Mouse (Mus musculus) WW6 (cell line): Measurements from ENCODE around the gene Tbcd.

ENCODE experiments used
- DNase-seq: peaks from one replicate; pipeline ENCODE4 v3.0.0-alpha.2; 2013; ENCODE audit warnings: low read depth, low spot score

Tbcd gene

GRCm38 (mm10) chr11:121475699-121476415 lies 24.1 kb downstream of the Tbcd start:
- peak; percentile 39 for DNase-seq

GRCm38 (mm10) chr11:121479476-121480203 lies 27.9 kb downstream of the Tbcd start:
- no peak for DNase-seq

GRCm38 (mm10) chr11:121481129-121481528 lies 29.4 kb downstream of the Tbcd start:
- DNase-seq, result no peak

- DNase-seq, result no peak
Observed at GRCm38 (mm10) chr11:121485882-121486281, 34.1 kb downstream of the Tbcd start.

- DNase-seq, result no peak
Observed at GRCm38 (mm10) chr11:121490651-121491050, 38.9 kb downstream of the Tbcd start.

- DNase-seq, result no peak
Observed at GRCm38 (mm10) chr11:121500595-121500994, 48.8 kb downstream of the Tbcd start.

- no peak for DNase-seq
Observed at GRCm38 (mm10) chr11:121501525-121501924, 49.8 kb downstream of the Tbcd start.

- DNase-seq, result no peak
Observed at GRCm38 (mm10) chr11:121502000-121502860, 50.5 kb downstream of the Tbcd start.

GRCm38 (mm10) chr11:121508478-121508877 lies 56.7 kb downstream of the Tbcd start:
- DNase-seq, result no peak

GRCm38 (mm10) chr11:121510512-121511246 lies 58.9 kb downstream of the Tbcd start:
- DNase-seq, result no peak

- DNase-seq, result no peak
Observed at GRCm38 (mm10) chr11:121512896-121513572, 61.3 kb downstream of the Tbcd start.

- no peak for DNase-seq
Observed at GRCm38 (mm10) chr11:121515996-121516395, 64.2 kb downstream of the Tbcd start.

- DNase-seq, result no peak
Observed at GRCm38 (mm10) chr11:121516906-121517305, 65.2 kb downstream of the Tbcd start.

GRCm38 (mm10) chr11:121517687-121518465 lies 66.1 kb downstream of the Tbcd start:
- no peak for DNase-seq

- DNase-seq, result peak; percentile 71
Observed at GRCm38 (mm10) chr11:121519131-121519530, 67.4 kb downstream of the Tbcd start, which contains the start of gene Zfp750. Zfp750 (minus strand) TSS chr11:121519333.

GRCm38 (mm10) chr11:121519703-121520102 lies 68.0 kb downstream of the Tbcd start:
- no peak for DNase-seq

GRCm38 (mm10) chr11:121520761-121521160 lies 69.0 kb downstream of the Tbcd start:
- DNase-seq, result no peak

GRCm38 (mm10) chr11:121522156-121522762 lies 70.5 kb downstream of the Tbcd start:
- no peak for DNase-seq

- DNase-seq, result no peak
Observed at GRCm38 (mm10) chr11:121524191-121524590, 72.4 kb downstream of the Tbcd start.

- no peak for DNase-seq
Observed at GRCm38 (mm10) chr11:121529747-121530146, 78.0 kb downstream of the Tbcd start.
